Mouse (Mus musculus): ENCODE measurements around the gene Smim13. TPM values are rescaled to one million over a fixed set of nuclear protein-coding genes. Genes with fewer than 3 reads are reported as not detected.

Smim13 gene
- polyA plus RNA-seq, 1 experiment from 2014 or later = 22.4 TPM

GRCm38 (mm10) chr13:41220304-41220834, 29.3 kb upstream of the Smim13 start, which contains the start of gene Elovl2:
Elovl2 (minus strand) TSS chr13:41220405.
- H3K9me3 ChIP-seq = peaks cover 20% of the 10 kb centered on the region
- peak; percentile 97 for ATAC-seq (ENCODE audit: low read depth)
- peak within 1 kb of the TSS; percentile 91 for H3K9ac ChIP-seq
- H3K27me3 ChIP-seq = no peaks in the 10 kb centered on the region
- no peaks in the 10 kb centered on the region for H3K36me3 ChIP-seq
- H3K4me1 ChIP-seq (replicated peaks) = peaks cover 14% of the 10 kb centered on the region
- peak within 1 kb of the TSS; percentile 80 for H3K27ac ChIP-seq (replicated peaks)
- 1% methylated on average over 65 of the region's 77 CpGs for WGBS
- H3K4me2 ChIP-seq = peak within 1 kb of the TSS; percentile 59
- peak within 1 kb of the TSS; percentile 74 for H3K4me3 ChIP-seq

GRCm38 (mm10) chr13:41226513-41226912, 23.1 kb upstream of the Smim13 start:
- no peaks in the 10 kb centered on the region for H3K4me1 ChIP-seq (replicated peaks)
- 89% methylated on average over 5 of the region's 5 CpGs for WGBS
- no peak overlapping the region for H3K27ac ChIP-seq (replicated peaks)
- no peak overlapping the region for H3K4me2 ChIP-seq
- no peak for ATAC-seq (ENCODE audit: low read depth)
- peaks cover 14% of the 10 kb centered on the region for H3K9me3 ChIP-seq
- no peaks in the 10 kb centered on the region for H3K36me3 ChIP-seq
- no peaks in the 10 kb centered on the region for H3K27me3 ChIP-seq
- no peak overlapping the region for H3K9ac ChIP-seq
- no peak overlapping the region for H3K4me3 ChIP-seq

GRCm38 (mm10) chr13:41228060-41228459, 21.6 kb upstream of the Smim13 start:
- WGBS = 85% methylated on average over 5 of the region's 5 CpGs
- H3K27me3 ChIP-seq = no peaks in the 10 kb centered on the region

GRCm38 (mm10) chr13:41230256-41230655, 19.4 kb upstream of the Smim13 start:
- Histone ChIP-seq H3K9ac (no peak overlapping the region), H3K36me3 (no peaks in the 10 kb centered on the region), H3K27ac (replicated peaks) (no peak overlapping the region), H3K9me3 (no peaks in the 10 kb centered on the region), H3K4me3 (no peak overlapping the region), H3K4me2 (no peak overlapping the region), H3K4me1 (replicated peaks) (no peaks in the 10 kb centered on the region), H3K27me3 (no peaks in the 10 kb centered on the region)
- no peak for ATAC-seq (ENCODE audit: low read depth)
- WGBS = 80% methylated on average over 5 of the region's 5 CpGs

More at GRCm38 (mm10) chr13:41228060-41228459, 21.6 kb upstream of the Smim13 start:
- H3K27ac ChIP-seq (replicated peaks) = no peak overlapping the region
- H3K4me2 ChIP-seq = no peak overlapping the region
- H3K9ac ChIP-seq = no peak overlapping the region
- H3K9me3 ChIP-seq = peaks cover 5% of the 10 kb centered on the region; the same call in 1 of the 2 replicates
- no peak overlapping the region for H3K4me3 ChIP-seq
- no peaks in the 10 kb centered on the region for H3K36me3 ChIP-seq
- H3K4me1 ChIP-seq (replicated peaks) = no peaks in the 10 kb centered on the region
- no peak for ATAC-seq (ENCODE audit: low read depth)

- H3K27ac ChIP-seq (replicated peaks) = no peak overlapping the region
- no peaks in the 10 kb centered on the region for H3K4me1 ChIP-seq (replicated peaks)
Observed at GRCm38 (mm10) chr13:41231389-41231983, 18.2 kb upstream of the Smim13 start.

GRCm38 (mm10) chr13:41232209-41232608, 17.4 kb upstream of the Smim13 start:
- H3K36me3 ChIP-seq = no peaks in the 10 kb centered on the region
- ATAC-seq (ENCODE audit: low read depth) = no peak
- 92% methylated on average over 15 of the region's 15 CpGs for WGBS

More at GRCm38 (mm10) chr13:41231389-41231983, 18.2 kb upstream of the Smim13 start:
- 82% methylated on average over 12 of the region's 12 CpGs for WGBS
- no peak for ATAC-seq (ENCODE audit: low read depth)
- H3K27me3 ChIP-seq = no peaks in the 10 kb centered on the region
- H3K9ac ChIP-seq = no peak overlapping the region
- H3K4me3 ChIP-seq = no peak overlapping the region
- no peaks in the 10 kb centered on the region for H3K9me3 ChIP-seq
- H3K36me3 ChIP-seq = no peaks in the 10 kb centered on the region
- no peak overlapping the region for H3K4me2 ChIP-seq

GRCm38 (mm10) chr13:41233241-41233640, 16.4 kb upstream of the Smim13 start:
- H3K27ac ChIP-seq (replicated peaks) = no peak overlapping the region
- H3K27me3 ChIP-seq = no peaks in the 10 kb centered on the region
- no peaks in the 10 kb centered on the region for H3K4me1 ChIP-seq (replicated peaks)
- H3K4me2 ChIP-seq = no peak overlapping the region
- no peaks in the 10 kb centered on the region for H3K9me3 ChIP-seq
- H3K9ac ChIP-seq = no peak overlapping the region
- ATAC-seq (ENCODE audit: low read depth) = no peak
- no peak overlapping the region for H3K4me3 ChIP-seq
- 85% methylated on average over 7 of the region's 7 CpGs for WGBS
- H3K36me3 ChIP-seq = no peaks in the 10 kb centered on the region

More at GRCm38 (mm10) chr13:41232209-41232608, 17.4 kb upstream of the Smim13 start:
- H3K27ac ChIP-seq (replicated peaks) = no peak overlapping the region
- H3K9ac ChIP-seq = no peak overlapping the region
- H3K4me2 ChIP-seq = no peak overlapping the region
- no peaks in the 10 kb centered on the region for H3K9me3 ChIP-seq
- no peaks in the 10 kb centered on the region for H3K27me3 ChIP-seq
- H3K4me1 ChIP-seq (replicated peaks) = no peaks in the 10 kb centered on the region
- H3K4me3 ChIP-seq = no peak overlapping the region

- H3K9me3 ChIP-seq = no peaks in the 10 kb centered on the region
- no peak for ATAC-seq (ENCODE audit: low read depth)
Observed at GRCm38 (mm10) chr13:41235181-41235580, 14.5 kb upstream of the Smim13 start.

GRCm38 (mm10) chr13:41235845-41236741, 13.6 kb upstream of the Smim13 start:
- Histone ChIP-seq H3K4me1 (replicated peaks) (no peaks in the 10 kb centered on the region), H3K4me3 (no peak overlapping the region), H3K27ac (replicated peaks) (no peak overlapping the region), H3K27me3 (no peaks in the 10 kb centered on the region), H3K9ac (no peak overlapping the region), H3K36me3 (no peaks in the 10 kb centered on the region), H3K4me2 (no peak overlapping the region), H3K9me3 (no peaks in the 10 kb centered on the region)
- WGBS = 76% methylated on average over 13 of the region's 13 CpGs
- no peak for ATAC-seq (ENCODE audit: low read depth)

More at GRCm38 (mm10) chr13:41235181-41235580, 14.5 kb upstream of the Smim13 start:
- Histone ChIP-seq H3K9ac (no peak overlapping the region), H3K4me3 (no peak overlapping the region), H3K4me2 (no peak overlapping the region), H3K4me1 (replicated peaks) (no peaks in the 10 kb centered on the region), H3K27ac (replicated peaks) (no peak overlapping the region), H3K27me3 (no peaks in the 10 kb centered on the region), H3K36me3 (no peaks in the 10 kb centered on the region)
- WGBS = 88% methylated on average over 6 of the region's 6 CpGs

GRCm38 (mm10) chr13:41238035-41238804, 11.4 kb upstream of the Smim13 start:
- Histone ChIP-seq H3K27ac (replicated peaks) (no peak overlapping the region), H3K4me1 (replicated peaks) (no peaks in the 10 kb centered on the region), H3K9me3 (no peaks in the 10 kb centered on the region), H3K9ac (no peak overlapping the region), H3K27me3 (no peaks in the 10 kb centered on the region), H3K4me2 (no peak overlapping the region), H3K4me3 (no peak overlapping the region), H3K36me3 (no peaks in the 10 kb centered on the region)
- no peak for ATAC-seq (ENCODE audit: low read depth)
- WGBS = 79% methylated on average over 10 of the region's 10 CpGs

GRCm38 (mm10) chr13:41238805-41239130, 10.9 kb upstream of the Smim13 start:
- no peaks in the 10 kb centered on the region for H3K27me3 ChIP-seq
- no peak overlapping the region for H3K4me2 ChIP-seq
- no peak for ATAC-seq (ENCODE audit: low read depth)
- no peaks in the 10 kb centered on the region for H3K9me3 ChIP-seq
- no peak overlapping the region for H3K4me3 ChIP-seq
- no peaks in the 10 kb centered on the region for H3K4me1 ChIP-seq (replicated peaks)
- no peak overlapping the region for H3K9ac ChIP-seq
- H3K27ac ChIP-seq (replicated peaks) = no peak overlapping the region
- H3K36me3 ChIP-seq = no peaks in the 10 kb centered on the region
- 16% methylated on average over 5 of the region's 5 CpGs for WGBS

GRCm38 (mm10) chr13:41241557-41241956, 8.1 kb upstream of the Smim13 start:
- Histone ChIP-seq H3K9ac (no peak overlapping the region), H3K9me3 (no peaks in the 10 kb centered on the region), H3K27me3 (no peaks in the 10 kb centered on the region), H3K27ac (replicated peaks) (no peak overlapping the region), H3K4me1 (replicated peaks) (no peaks in the 10 kb centered on the region), H3K4me3 (no peak overlapping the region), H3K4me2 (no peak overlapping the region), H3K36me3 (no peaks in the 10 kb centered on the region)
- ATAC-seq (ENCODE audit: low read depth) = no peak
- WGBS = 67% methylated on average over 2 of the region's 2 CpGs

Measured in neural tube, embryonic 13.5 days (tissue).